Mouse (Mus musculus): ENCODE measurements around the gene Tsku.

- TF ChIP-seq CTCF (conservative IDR thresholded peaks at IDR 0.05; ENCODE audit: insufficient read depth, insufficient read length, low read depth, low read length): no peak
- TF ChIP-seq POLR2A (IDR thresholded peaks at IDR 0.05; ENCODE audit: low read depth, low read length): no peak
Observed at GRCm38 (mm10) chr7:98329651-98330374, 31.3 kb downstream of the Tsku start.
